Mouse (Mus musculus) spleen, adult 2 months (tissue): ENCODE measurements at regions not wholly inside any gene's neighbourhood (a gene's known extent, or its start where the extent isn't known, plus 50 kb on each side); places are given as distances from the start of the nearest gene placed in this dataset.

Experiments
- CTCF ChIP-seq: fragments of 200-500 bp; IDR thresholded peaks from 2 replicates; pipeline ENCODE4 v1.5.1; 2011; ENCODE audit warnings: mild to moderate bottlenecking, inconsistent platforms; ENCODE audit not compliant: insufficient read depth, insufficient read length, insufficient replicate concordance; ENCODE audit errors: extremely low read depth
- POLR2A ChIP-seq: fragments of 200-500 bp; IDR thresholded peaks from 2 replicates; pipeline ENCODE4 v1.6.1; 2011; ENCODE audit warnings: low read depth, low read length, inconsistent platforms

GRCm38 (mm10) chr19:54259175-54259574 lies 215.2 kb downstream of the Adra2a start:
- TF ChIP-seq CTCF (no peak), POLR2A (no peak)
